Mouse (Mus musculus): ENCODE measurements around the gene Igsf21. TPM values are rescaled to one million over a fixed set of nuclear protein-coding genes. Genes with fewer than 3 reads are reported as not detected.
A peak's percentile ranks its signal among the peaks of the same experiment; 100 is the strongest.

Gene Igsf21
- total RNA-seq, 2 experiments from 2014 or later = 0.12 to 0.29 TPM

DNA sequence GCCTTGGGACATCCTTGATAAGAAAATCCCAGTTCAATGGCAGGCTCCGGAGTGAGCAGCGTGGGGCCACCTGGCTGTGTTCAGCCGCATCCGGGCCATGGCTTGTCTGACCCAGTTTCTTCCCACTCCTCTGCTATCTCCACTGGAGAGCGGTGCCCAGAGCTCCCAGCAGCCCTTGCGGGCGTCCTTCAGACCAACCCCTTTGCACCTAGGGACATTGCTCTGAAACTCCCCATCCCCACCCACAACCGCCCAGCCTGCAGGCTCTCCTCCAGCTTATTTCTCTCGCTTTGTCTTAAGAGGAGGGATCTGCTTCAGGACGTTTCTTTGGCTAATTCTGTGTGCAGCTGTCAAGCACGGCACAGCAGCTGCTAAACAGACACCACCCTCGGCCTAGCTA, 202.6 kb downstream of the Igsf21 start:
- no peak for DNase-seq

- no peak for DNase-seq
These were observed 207.8 kb downstream of the Igsf21 start for GRCm38 (mm10) chr4:140038586-140039411.

- peak; percentile 49 for DNase-seq
These were observed 208.7 kb downstream of the Igsf21 start for GRCm38 (mm10) chr4:140037784-140038387.

DNA sequence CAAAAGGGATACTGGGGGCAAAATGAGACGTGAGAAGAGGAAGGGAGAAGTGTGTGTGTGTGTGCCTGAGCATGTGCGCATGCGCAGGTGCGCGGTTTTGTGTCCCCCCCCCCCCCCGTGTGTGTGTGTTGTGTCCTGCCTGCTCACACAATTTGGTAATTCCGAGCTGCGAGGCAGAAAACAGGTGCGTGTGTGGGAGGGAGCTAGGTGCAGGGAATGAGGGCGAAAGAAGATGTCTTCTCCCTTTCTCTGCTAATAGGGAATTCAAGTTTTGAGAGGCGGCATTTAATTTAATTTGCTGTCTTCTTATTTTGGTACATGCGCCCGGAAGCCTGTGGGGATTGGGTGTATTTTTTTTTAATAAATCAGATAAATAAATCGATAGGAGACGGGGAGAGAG, 211.4 kb downstream of the Igsf21 start:
- no peak for DNase-seq

DNA sequence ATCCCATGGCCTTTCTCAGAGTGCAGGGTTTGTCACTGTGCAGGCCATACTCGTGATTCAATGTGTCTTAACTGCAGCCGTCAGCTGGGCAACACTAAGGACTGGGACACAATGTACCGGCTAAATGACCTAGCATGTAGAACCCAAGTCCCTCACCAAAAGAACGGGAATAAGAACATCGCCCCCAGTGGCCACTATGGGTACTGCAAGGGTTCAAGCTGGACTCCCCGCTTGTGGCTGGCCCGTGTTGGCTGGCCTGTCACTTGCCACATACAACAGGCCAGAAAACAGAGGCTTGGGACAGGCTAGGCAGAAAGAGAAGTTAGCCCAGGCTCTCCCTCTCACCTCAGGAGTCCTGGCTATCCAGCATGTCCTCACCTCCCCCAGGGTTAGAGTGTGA, 213.2 kb downstream of the Igsf21 start:
- peak; percentile 60 for DNase-seq

- peak; percentile 55 for DNase-seq
These were observed 216.2 kb downstream of the Igsf21 start for GRCm38 (mm10) chr4:140030415-140030814.

DNA sequence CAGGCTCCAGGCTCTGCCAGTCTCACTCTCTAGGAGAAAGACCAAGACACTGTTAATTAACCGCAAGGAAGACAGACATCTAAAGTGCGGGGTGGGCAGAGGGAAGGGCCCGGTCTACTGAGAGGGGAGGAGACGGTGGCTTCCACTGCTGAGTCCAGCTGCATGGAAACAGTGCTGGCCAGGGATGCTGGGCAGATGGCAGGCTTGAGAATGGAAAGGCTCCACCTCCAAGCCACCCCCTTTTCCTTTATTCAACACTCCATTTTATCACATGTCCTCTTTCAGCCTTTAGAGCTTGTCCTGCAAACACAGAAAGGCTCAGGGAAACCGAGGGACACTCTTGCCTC, 216.6 kb downstream of the Igsf21 start:
- DNase-seq = no peak

GRCm38 (mm10) chr4:140029324-140030039, 217.1 kb downstream of the Igsf21 start:
- no peak for DNase-seq

DNA sequence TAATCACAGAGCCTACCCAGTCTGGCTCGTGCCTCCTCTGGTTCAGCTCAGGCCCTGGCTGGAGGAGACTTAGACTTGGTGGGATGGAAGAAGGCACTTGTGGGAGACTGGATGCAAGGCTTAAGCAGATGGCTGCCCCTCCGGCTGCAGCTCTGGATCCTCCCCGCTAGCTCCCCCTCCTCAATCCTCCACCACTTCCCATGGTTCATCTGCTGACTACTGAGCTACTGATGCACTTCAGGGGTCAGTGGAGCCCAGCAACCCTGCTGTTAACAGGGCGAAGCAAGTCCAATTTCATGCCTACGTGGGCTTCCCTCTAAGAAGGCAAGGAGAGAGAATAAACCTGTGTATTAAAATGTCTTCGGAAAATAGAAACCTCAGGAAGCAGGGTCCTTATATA, 222.8 kb downstream of the Igsf21 start:
- no peak for DNase-seq

DNA sequence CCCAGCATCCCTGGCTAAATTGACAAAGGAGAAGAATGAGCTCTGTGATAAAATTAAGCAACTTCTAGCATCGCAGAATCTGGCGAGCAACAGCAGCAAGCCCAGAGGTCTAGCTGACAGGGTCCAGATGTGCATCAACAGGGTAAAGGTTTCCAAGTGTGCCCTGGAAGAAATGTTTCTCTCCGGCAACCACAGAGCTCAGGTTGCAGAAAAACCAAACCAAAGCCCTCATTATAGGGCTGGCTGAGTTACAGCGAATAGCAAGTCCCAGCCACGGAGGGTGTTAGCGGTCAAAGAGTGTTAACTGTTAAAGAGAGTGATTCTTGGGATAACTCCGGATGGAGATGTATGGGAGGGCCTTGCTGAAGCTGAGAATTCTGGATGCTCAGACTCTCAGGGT, 230.7 kb downstream of the Igsf21 start:
- DNase-seq = no peak

DNA sequence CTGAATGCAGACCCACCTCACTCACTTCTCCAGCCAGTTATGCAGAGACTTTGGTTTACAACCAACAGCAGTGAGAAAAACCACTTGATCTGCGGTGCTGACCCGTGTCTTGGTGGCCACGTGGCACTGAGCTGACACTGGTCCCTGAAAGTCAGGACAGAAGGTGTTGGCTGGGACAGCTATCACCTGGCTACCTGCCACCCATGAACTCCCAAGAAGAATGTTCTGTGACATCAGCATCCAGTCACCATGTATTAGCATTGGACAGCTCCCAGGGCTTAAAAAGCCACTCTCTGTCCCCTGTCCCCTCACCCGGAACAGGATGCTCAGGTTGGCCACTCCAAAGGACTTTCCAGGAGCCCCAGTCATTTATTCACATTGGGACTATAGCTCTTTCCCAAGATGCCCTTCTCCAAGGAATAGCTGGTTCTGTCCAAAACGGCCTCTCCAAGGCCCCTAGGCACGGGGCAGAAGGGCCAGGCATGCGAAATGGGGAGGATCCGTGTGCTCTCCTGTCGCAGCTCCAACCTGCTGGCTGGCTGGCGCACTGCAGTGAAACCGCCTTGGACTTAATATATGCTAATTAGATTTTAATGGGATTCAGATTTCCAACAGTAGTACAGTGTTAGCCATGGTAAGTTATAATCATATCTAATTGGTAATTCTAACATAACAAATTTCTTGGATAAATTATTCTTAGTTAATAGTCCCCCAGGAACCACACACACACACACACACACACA, 235.7 kb downstream of the Igsf21 start:
- no peak for DNase-seq

DNA sequence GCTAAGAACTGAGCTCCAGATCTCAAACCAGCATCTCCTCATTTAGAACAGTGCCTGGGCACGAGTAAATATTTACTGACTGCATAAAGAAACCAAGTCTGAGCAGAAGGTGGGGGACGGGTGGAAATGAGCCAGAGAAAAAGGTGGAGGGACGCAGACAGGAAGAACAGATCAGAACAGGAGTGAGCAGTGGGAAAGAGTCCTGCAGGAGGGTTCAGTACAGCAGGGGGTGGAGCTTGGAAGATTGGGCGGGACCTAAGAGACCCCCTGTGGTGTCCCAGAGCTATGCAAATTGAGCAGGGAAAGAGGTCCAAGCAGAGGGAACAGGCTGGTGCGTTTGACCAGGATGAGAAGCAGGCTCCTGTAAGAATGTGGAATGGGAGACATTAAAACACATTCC, 241.7 kb downstream of the Igsf21 start:
- no peak for DNase-seq

DNA sequence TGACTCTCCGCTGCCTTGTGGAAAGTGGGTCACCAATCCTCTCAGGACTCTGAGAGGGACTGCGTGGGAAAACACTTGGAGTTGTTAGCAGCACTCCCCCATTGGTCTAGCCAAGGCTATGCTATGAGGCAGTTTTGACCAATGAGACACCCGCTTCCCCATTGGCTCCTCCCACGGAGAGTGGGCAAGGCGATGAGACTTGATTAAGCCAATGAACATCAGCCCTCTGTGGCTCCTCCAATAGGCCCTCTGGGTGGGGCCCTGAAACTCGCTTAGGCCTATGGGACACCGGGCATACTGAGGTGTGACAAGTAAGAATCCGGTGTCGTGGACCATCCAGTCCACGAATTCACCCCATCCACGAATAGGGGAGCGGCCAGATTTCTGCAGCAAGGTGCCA, 242.4 kb downstream of the Igsf21 start:
- DNase-seq = no peak

- no peak for DNase-seq
These were observed 244.5 kb downstream of the Igsf21 start for GRCm38 (mm10) chr4:140002069-140002468.

DNA sequence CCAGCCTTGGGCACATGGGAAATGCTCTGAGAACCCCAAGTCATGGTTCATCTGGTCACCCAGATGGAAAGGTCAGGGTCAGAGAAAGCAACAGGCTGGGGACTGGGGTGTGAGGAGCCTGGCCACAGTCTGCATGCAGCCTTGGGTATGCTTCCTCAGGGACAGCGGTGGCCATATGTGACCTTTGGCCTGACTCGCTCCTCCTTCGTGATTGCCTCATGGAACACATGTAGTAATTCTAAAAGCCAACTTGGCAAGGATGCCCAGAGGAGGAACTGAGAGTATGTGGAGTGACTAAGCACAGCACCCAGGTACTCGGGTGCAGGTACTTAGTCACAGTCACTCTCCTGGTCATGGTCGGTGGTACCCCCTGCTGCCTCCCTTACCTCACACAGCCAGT, 245.7 kb downstream of the Igsf21 start:
- DNase-seq = no peak

GRCm38 (mm10) chr4:139999033-139999432, 247.6 kb downstream of the Igsf21 start:
- no peak for DNase-seq

GRCm38 (mm10) chr4:139995659-139996058, 250.9 kb downstream of the Igsf21 start:
- DNase-seq = no peak

DNA sequence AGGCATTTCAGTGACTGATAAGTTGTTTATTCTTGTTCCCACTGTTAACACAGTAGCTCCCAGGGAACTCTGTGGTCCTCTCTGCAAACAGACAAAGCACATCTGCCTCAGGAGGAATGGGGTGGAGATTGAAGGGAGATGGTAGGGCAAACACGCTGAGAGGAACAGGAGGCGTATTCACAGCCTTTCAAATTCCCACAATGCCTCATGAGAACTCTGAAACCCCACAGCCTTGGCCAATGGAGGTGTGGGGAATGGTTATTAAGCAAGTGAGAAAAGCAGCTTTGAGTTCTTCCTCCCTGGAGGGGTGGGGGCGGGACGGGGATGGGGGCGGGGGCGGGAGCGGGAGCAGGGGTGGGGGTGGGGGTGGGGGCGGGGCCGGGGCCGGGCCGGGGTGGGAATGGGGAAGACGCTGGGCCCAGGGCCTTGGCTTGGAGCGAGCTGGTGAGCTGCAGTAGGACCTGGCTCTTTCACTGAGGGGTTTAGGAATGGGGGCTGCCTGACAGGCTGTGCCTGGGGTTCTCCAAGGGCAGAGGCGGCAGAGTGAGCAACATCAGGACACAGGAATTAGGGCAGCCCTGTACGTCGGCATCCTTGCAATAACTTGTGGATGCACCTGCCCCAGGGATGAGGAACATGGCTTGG, 253.4 kb downstream of the Igsf21 start:
- no peak for DNase-seq

DNA sequence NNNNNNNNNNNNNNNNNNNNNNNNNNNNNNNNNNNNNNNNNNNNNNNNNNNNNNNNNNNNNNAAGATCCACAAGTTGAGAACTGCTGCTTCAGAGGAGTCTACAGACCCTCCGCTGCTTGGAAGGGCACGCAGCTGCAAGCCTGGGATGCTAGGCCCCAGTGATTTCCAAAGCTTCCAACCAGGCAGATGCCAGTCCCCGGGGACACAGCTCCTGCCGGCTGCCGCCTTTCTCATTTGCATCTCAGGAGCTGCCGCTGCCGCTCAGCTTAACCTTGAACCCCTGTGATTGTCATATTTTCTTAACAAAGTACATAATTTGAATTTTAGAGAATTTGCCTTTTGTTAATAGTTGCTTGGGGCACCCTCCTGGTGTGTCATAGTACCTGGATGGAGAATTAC, 259.7 kb downstream of the Igsf21 start:
- DNase-seq = no peak

DNA sequence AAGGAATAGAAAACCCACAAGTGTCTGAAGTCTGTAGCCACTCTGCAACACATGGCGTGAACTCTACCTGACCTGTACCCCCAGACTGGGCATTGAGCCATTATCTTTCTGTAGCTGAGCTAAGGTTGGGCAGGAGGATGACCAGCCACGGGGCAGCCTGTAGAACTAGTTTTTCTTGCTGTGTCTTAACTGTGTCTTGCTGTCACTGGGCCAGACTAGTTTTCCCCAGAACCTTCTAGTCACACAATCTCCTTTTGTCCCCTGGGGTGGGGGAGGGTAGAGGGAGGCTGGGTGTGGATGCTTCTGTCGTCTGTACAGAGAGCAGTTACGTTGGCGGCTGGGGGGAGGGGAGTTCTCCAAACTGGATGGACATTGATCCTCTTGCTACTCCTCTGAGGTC, 267.9 kb downstream of the Igsf21 start:
- no peak for DNase-seq

DNA sequence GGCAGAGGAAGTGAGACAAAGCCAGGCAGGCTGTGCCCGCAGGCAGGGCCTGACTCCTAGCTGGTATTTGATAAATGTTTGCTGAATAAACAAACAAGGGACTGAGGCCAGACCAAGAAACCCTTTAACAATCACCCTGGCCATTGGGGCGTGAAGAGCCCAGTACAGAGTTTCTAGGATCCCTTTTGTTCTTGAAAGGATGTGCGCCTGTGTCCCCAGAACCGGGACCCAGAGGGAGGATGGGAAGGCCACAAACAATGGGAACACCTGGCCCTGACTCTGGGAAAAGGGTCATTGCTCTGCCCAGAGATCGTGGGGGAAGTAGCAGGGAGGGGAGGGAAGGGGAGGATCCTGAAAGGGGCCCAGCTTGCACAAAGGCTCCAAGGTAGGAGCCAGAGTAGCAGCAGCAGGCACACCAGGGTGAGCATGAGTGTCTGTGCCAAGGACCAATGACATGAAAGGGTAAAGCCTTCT, 269.2 kb downstream of the Igsf21 start:
- no peak for DNase-seq

Data from gastrocnemius, postnatal 10 days (tissue).